22 mouse cellular contexts compared by ENCODE assay signal in the genomic region with DNA sequence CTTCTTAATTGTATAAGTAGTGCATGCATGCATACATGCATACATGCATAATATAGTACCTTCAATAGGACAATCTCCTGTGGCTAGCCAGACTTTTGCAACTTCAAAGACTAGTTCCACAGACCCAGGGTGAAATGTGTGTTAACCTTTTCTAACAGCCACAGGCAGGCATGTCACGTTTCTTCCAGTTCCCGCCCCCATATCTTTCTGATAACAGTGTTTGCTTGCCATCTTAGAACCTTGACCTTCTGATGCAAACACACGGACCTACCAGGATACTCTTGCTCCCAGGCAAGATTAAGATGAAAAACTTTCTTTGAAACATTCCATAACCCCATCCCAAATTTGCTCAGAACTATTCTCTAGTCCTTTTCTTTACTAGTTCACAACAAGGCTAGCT.
DNase-seq lines count a peak whose midpoint lies in the region; ATAC-seq lines count a peak whose summit lies in the region.
"Had no signal": no experiment of that assay in that cellular context is flagged by ENCODE, and none has a peak within 500 bp of the region (broad histone marks: within the 10 kb centered on the region; RNA-seq: fewer than 3 reads in every experiment).

No protein-coding gene starts in this region.

- H3K4me3 ChIP-seq in heart, embryonic 10.5 days = no peak overlapping the region
- H3K4me3 ChIP-seq in intestine, embryonic 14.5 days (ENCODE audit: low read depth, low read length) = no peak overlapping the region
- H3K4me3 ChIP-seq in liver, embryonic 12.5 days = no peak overlapping the region
- H3K4me3 ChIP-seq in stomach, embryonic 14.5 days (ENCODE audit: low read depth, low read length) = no peak overlapping the region
- H3K4me3 ChIP-seq: embryonic facial prominence, embryonic 15.5 days; gastrocnemius, adult 2 months; hindbrain, embryonic 15.5 days; limb, embryonic 15.5 days; neural tube, embryonic 15.5 days had no signal

- 0 out of 2 replicates have a peak overlapping the region, but pooled peaks have one; percentile 29 for H3K27ac ChIP-seq in heart, embryonic 10.5 days
- H3K27ac ChIP-seq in intestine, embryonic 14.5 days (ENCODE audit: low read depth) = no peak overlapping the region
- 0 out of 2 replicates have a peak overlapping the region, but pooled peaks have one; percentile 46 for H3K27ac ChIP-seq in liver, embryonic 12.5 days
- H3K27ac ChIP-seq in stomach, embryonic 14.5 days (ENCODE audit: low read length) = no peak overlapping the region
- H3K27ac ChIP-seq: embryonic facial prominence, embryonic 15.5 days; gastrocnemius, adult 2 months; hindbrain, embryonic 15.5 days; kidney, postnatal 0 days; limb, embryonic 15.5 days; neural tube, embryonic 15.5 days had no signal

- 0 out of 2 replicates have a peak, but pooled peaks have one; percentile 32 for ATAC-seq in intestine, embryonic 14.5 days (replicated peaks; ENCODE audit: low FRiP score, low TSS enrichment, low read depth)
- no peak for ATAC-seq in liver, embryonic 12.5 days
- 0 out of 2 replicates have a peak, but pooled peaks have one; percentile 28 for ATAC-seq in stomach, embryonic 14.5 days (ENCODE audit: insufficient number of reproducible peaks, insufficient read depth, low FRiP score, low read depth)
- ATAC-seq: forebrain, embryonic 16.5 days had no signal

- H3K9ac ChIP-seq in intestine, embryonic 14.5 days (ENCODE audit: low read length) = no peak overlapping the region
- H3K9ac ChIP-seq in liver, embryonic 12.5 days = no peak overlapping the region
- H3K9ac ChIP-seq in stomach, embryonic 14.5 days (replicated peaks; ENCODE audit: low read depth, low read length) = no peak overlapping the region
- H3K9ac ChIP-seq: embryonic facial prominence, embryonic 15.5 days; hindbrain, embryonic 15.5 days; limb, embryonic 15.5 days; neural tube, embryonic 15.5 days had no signal

- H3K4me1 ChIP-seq in heart, embryonic 10.5 days = peaks cover 27% of the 10 kb centered on the region
- peaks cover 2% of the 10 kb centered on the region; the same call in 1 of the 2 replicates for H3K4me1 ChIP-seq in intestine, embryonic 14.5 days (replicated peaks; ENCODE audit: control insufficient read depth, insufficient read depth, low read length)
- H3K4me1 ChIP-seq in liver, embryonic 12.5 days = peaks cover 37% of the 10 kb centered on the region
- H3K4me1 ChIP-seq in stomach, embryonic 14.5 days (ENCODE audit: control insufficient read depth, insufficient read depth, low read length) = 0 out of 2 replicates have a peak, but pooled peaks cover 3% of the 10 kb centered on the region

- H3K9me3 ChIP-seq in heart, embryonic 10.5 days = no peaks in the 10 kb centered on the region
- H3K9me3 ChIP-seq in intestine, embryonic 14.5 days (ENCODE audit: control insufficient read depth, low read length) = no peaks in the 10 kb centered on the region
- no peaks in the 10 kb centered on the region for H3K9me3 ChIP-seq in liver, embryonic 12.5 days (replicated peaks)
- H3K9me3 ChIP-seq in stomach, embryonic 14.5 days (ENCODE audit: control insufficient read depth, low read depth, low read length) = no peaks in the 10 kb centered on the region
- H3K9me3 ChIP-seq: embryonic facial prominence, embryonic 15.5 days; hindbrain, embryonic 15.5 days; limb, embryonic 15.5 days; neural tube, embryonic 15.5 days had no signal

- 12% methylated on average over 3 of the region's 3 CpGs for WGBS in heart, embryonic 10.5 days
- 26% methylated on average over 3 of the region's 3 CpGs for WGBS in intestine, embryonic 14.5 days
- 22% methylated on average over 3 of the region's 3 CpGs for WGBS in liver, embryonic 12.5 days (ENCODE audit: insufficient replicate concordance)
- WGBS in stomach, embryonic 14.5 days = 26% methylated on average over 3 of the region's 3 CpGs

- no peak for DNase-seq in heart, embryonic 10.5 days (ENCODE audit: low spot score)
- no peak for DNase-seq in heart, adult 18-20 months
- DNase-seq in intestine, embryonic 14.5 days (ENCODE audit: low spot score) = no peak
- no peak for DNase-seq in kidney, adult 11 months
- no peak for DNase-seq in right cerebral cortex, adult 18-20 months
- DNase-seq in frontal cortex, postnatal 14 days (ENCODE audit: low spot score in 2 of 2) = no peak
- DNase-seq: adrenal gland, postnatal 14 days; cerebellum, adult 9-10 months; gastrocnemius, adult 2 months; kidney, adult 2 months; left cerebral cortex, postnatal 4 days; thymus, postnatal 14 days had no signal

- H3K4me2 ChIP-seq in intestine, embryonic 14.5 days (ENCODE audit: low read length) = no peak overlapping the region
- H3K4me2 ChIP-seq in liver, embryonic 12.5 days = no peak overlapping the region
- H3K4me2 ChIP-seq in stomach, embryonic 14.5 days (replicated peaks; ENCODE audit: low read depth, low read length) = no peak overlapping the region
- H3K4me2 ChIP-seq: embryonic facial prominence, embryonic 15.5 days; heart, embryonic 11.5 days; hindbrain, embryonic 15.5 days; limb, embryonic 15.5 days; midbrain, embryonic 11.5 days; neural tube, embryonic 15.5 days had no signal

- H3K36me3 ChIP-seq in heart, embryonic 10.5 days = no peaks in the 10 kb centered on the region
- H3K36me3 ChIP-seq in intestine, embryonic 14.5 days (ENCODE audit: control insufficient read depth, insufficient read depth, low read length) = no peaks in the 10 kb centered on the region
- no peaks in the 10 kb centered on the region for H3K36me3 ChIP-seq in liver, embryonic 12.5 days
- H3K36me3 ChIP-seq in stomach, embryonic 14.5 days (ENCODE audit: control insufficient read depth, insufficient read depth, low read length) = no peaks in the 10 kb centered on the region
- H3K36me3 ChIP-seq: embryonic facial prominence, embryonic 15.5 days; hindbrain, embryonic 15.5 days; limb, embryonic 15.5 days; neural tube, embryonic 15.5 days had no signal

- no peaks in the 10 kb centered on the region for H3K27me3 ChIP-seq in heart, embryonic 10.5 days (ENCODE audit: insufficient read depth, poor library complexity, severe bottlenecking)
- no peaks in the 10 kb centered on the region for H3K27me3 ChIP-seq in intestine, embryonic 14.5 days (replicated peaks; ENCODE audit: control insufficient read depth, insufficient read depth, low read length)
- H3K27me3 ChIP-seq in liver, embryonic 12.5 days (replicated peaks) = no peaks in the 10 kb centered on the region
- H3K27me3 ChIP-seq in stomach, embryonic 14.5 days (ENCODE audit: control insufficient read depth, insufficient read depth, low read length) = no peaks in the 10 kb centered on the region
- H3K27me3 ChIP-seq: embryonic facial prominence, embryonic 15.5 days; hindbrain, embryonic 15.5 days; limb, embryonic 15.5 days; neural tube, embryonic 15.5 days had no signal

Comparison
In these comparisons a context has a peak if more than half of its experiments do, and no peak if none do; other contexts are left out.
1. H3K27ac ChIP-seq: peak in heart, embryonic 10.5 days (single experiment) and liver, embryonic 12.5 days (single experiment); none in intestine, embryonic 14.5 days (single experiment) and stomach, embryonic 14.5 days (single experiment).